Mouse (Mus musculus) heart, embryonic 10.5 days (tissue): ENCODE measurements around the gene Mical3. TPM values are rescaled to one million over a fixed set of nuclear protein-coding genes. Genes with fewer than 3 reads are reported as not detected.

Source experiments
- DNase-seq: peaks from one replicate; pipeline ENCODE4 v3.0.0-alpha.2; 2017; ENCODE audit warnings: low spot score
- H3K27ac ChIP-seq: fragments of 300-500 bp; sonication (generic); 2 replicates; pipeline ENCODE4 v1.5.1; 2016; ENCODE audit warnings: mild to moderate bottlenecking
- H3K27me3 ChIP-seq: fragments of 300-500 bp; sonication (generic); 2 replicates; pipeline ENCODE4 v1.6.1; 2016; ENCODE audit warnings: mild to moderate bottlenecking; ENCODE audit not compliant: poor library complexity, insufficient read depth, severe bottlenecking
- H3K36me3 ChIP-seq: fragments of 300-500 bp; sonication (generic); 2 replicates; pipeline ENCODE4 v1.6.1; 2016; ENCODE audit warnings: mild to moderate bottlenecking, moderate library complexity
- H3K4me1 ChIP-seq: fragments of 300-500 bp; sonication (generic); 2 replicates; pipeline ENCODE4 v1.6.1; 2016; ENCODE audit warnings: mild to moderate bottlenecking
- H3K4me3 ChIP-seq: fragments of 300-500 bp; sonication (generic); 2 replicates; pipeline ENCODE4 v1.5.1; 2016; ENCODE audit warnings: mild to moderate bottlenecking, moderate library complexity
- H3K9me3 ChIP-seq: fragments of 300-500 bp; sonication (generic); 2 replicates; pipeline ENCODE4 v1.6.1; 2016; ENCODE audit warnings: mild to moderate bottlenecking, moderate library complexity
- WGBS: fragments of 180-500 bp; shearing (Covaris S2); methylation state at CpG from one replicate; pipeline ENCODE4 v1.1.7; 2016; 5-methylcytosine and 5-hydroxymethylcytosine counted together
- polyA plus RNA-seq: library from polyadenylated mRNA; unstranded; fragments of >200 nt; fragmentation: Nextera tagmentation; extraction: Ambion mirVana; gene quantifications from 2 replicates; pipeline ENCODE4 v1.2.1, GENCODE M21; 2016

The Mical3 gene
- polyA plus RNA-seq, 1 experiment from 2014 or later, result 25.8 TPM

DNA sequence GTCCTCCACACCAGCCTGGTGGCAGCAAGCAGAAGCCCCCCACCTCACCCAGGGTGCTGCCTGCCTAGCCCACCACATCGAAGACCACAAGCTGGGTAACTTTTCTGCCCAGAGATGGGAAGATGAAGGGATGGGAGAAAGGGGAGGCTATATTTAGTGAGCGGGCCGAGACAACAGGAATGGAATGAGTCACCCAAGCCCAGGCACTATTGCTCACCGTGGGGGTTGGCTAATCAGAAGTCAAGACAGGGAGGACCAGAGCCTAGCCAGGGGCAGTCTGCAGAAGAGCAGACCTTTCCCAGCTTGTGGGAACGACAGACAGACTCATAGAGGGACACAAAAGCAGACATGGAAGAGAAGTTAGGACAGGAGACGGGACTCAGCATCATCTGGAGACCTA, 64.0 kb downstream of the Mical3 start:
- WGBS, result 20% methylated on average over 6 of the region's 6 CpGs
- H3K27ac ChIP-seq, result peak overlapping the region; percentile 87
- H3K4me1 ChIP-seq, result peaks cover 99% of the 10 kb centered on the region

DNA sequence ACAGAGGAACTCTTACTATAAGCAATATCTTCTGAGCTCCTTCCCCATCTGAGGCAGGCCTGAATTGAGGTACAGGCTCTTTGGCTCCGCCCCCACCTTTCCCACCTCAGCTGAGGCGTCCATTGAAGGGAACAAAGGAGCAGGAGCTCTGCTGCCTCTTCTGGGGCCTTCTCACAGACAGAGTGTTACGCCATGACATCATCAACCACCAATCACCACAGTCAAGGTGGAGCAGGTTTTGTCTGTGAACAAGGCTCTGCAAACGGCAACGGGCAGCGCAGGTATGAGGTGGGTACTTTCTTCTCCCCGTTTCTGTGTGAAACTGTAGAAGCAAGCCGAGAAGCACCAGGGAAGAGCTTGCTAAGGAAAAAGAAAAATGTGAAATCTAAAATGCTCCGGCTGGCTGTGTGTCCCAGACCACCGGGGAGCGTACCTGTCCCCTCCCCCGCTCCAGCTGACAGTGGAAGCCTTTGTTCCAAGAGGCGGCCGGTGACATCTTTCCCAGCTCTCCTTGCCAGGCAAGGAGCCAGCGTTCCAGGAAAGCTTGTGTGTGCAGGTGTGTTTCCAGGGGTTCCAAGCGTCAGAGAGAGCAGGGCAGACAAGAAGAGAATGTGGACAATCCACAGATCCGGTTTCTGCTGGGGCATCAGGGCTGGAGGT, 66.3 kb downstream of the Mical3 start:
- WGBS, result 35% methylated on average over 17 of the region's 17 CpGs
- Histone ChIP-seq H3K27me3 (no peaks in the 10 kb centered on the region), H3K36me3 (no peaks in the 10 kb centered on the region), H3K4me3 (no peak overlapping the region; the same call in 1 of the 2 replicates), H3K27ac (peak overlapping the region; percentile 72), H3K4me1 (peaks cover 85% of the 10 kb centered on the region), H3K9me3 (no peaks in the 10 kb centered on the region)
- DNase-seq, result no peak

More for the DNA sequence above, 64.0 kb downstream of the Mical3 start:
- H3K36me3 ChIP-seq, result no peaks in the 10 kb centered on the region
- no peaks in the 10 kb centered on the region for H3K9me3 ChIP-seq
- no peaks in the 10 kb centered on the region for H3K27me3 ChIP-seq
- DNase-seq, result no peak
- H3K4me3 ChIP-seq, result peak overlapping the region; percentile 22; the same call in 1 of the 2 replicates

DNA sequence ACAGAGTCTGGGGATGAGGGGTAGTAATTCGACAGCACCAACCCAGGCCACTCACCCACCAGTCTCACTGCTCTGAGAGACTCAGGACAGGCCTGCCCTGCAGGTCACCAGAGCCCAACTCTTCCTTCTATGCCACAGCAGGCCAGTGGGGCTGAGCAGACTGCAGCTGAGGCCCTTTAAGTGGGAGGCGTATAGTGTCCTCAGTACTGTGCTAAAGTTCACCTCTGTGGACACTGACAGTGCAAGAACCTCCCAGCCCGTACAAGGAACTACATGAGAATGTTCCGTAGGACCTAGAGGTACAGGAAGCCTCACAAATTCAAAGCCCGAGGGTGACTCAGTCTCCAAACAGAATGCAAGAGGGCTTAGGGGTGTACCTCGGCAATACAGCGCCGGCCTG, 67.0 kb downstream of the Mical3 start:
- H3K36me3 ChIP-seq, result no peaks in the 10 kb centered on the region
- 76% methylated on average over 8 of the region's 8 CpGs for WGBS
- H3K4me3 ChIP-seq, result no peak overlapping the region
- peak overlapping the region; percentile 72 for H3K27ac ChIP-seq
- no peaks in the 10 kb centered on the region for H3K27me3 ChIP-seq
- H3K9me3 ChIP-seq, result no peaks in the 10 kb centered on the region
- H3K4me1 ChIP-seq, result peaks cover 78% of the 10 kb centered on the region
- no peak for DNase-seq

DNA sequence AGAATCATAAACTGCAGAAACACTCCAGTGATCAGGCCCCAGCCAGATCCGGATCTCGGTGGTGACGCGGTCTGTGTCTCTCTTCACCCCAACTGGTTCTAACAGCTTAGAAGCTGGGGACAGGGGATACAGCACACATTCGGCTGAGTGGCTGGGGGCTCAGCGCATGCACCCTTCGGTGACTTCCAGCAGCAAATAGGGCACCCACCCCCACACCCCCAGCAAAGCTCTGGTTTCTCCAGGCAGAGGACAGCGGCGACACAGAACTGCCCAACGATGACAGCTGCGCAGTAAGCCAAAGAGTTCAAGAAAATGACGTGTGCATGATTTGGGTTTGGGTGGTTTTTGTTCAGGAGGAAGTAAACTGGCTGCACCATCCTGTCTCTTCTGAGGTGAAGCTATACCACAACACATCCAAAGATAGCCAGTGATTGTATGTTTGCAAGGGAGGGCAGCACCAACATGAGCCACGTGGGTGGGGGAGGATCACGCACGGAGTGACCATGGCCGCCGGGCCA, 67.8 kb downstream of the Mical3 start:
- H3K4me1 ChIP-seq, result peaks cover 75% of the 10 kb centered on the region

DNA sequence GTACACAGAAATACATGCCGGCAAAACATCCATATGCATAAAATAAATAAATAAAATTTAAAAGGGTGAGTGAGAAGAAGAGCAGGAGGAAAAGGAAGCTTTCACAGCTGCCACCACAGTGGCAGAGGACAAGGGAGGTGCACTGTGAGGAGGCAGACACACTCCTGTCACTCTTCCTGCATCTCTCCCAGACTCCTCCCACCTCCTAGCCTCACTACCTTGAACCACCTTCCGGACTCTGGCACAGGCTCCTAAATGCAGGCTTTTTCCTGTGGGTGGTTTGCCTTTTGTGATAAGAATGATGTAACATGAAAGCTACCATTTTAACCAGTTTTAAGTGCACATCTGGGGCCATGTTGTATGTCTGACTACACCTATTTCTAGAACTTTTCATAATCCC, 72.8 kb downstream of the Mical3 start:
- Histone ChIP-seq H3K27ac (no peak overlapping the region), H3K36me3 (no peaks in the 10 kb centered on the region), H3K4me1 (peaks cover 75% of the 10 kb centered on the region), H3K27me3 (no peaks in the 10 kb centered on the region), H3K4me3 (no peak overlapping the region), H3K9me3 (no peaks in the 10 kb centered on the region)
- WGBS, result 89% methylated on average over 2 of the region's 2 CpGs
- no peak for DNase-seq

More for the DNA sequence above, 67.8 kb downstream of the Mical3 start:
- H3K9me3 ChIP-seq, result no peaks in the 10 kb centered on the region
- DNase-seq, result no peak
- peak overlapping the region; percentile 72 for H3K27ac ChIP-seq
- H3K27me3 ChIP-seq, result no peaks in the 10 kb centered on the region
- no peak overlapping the region for H3K4me3 ChIP-seq
- 91% methylated on average over 17 of the region's 17 CpGs for WGBS
- no peaks in the 10 kb centered on the region for H3K36me3 ChIP-seq

DNA sequence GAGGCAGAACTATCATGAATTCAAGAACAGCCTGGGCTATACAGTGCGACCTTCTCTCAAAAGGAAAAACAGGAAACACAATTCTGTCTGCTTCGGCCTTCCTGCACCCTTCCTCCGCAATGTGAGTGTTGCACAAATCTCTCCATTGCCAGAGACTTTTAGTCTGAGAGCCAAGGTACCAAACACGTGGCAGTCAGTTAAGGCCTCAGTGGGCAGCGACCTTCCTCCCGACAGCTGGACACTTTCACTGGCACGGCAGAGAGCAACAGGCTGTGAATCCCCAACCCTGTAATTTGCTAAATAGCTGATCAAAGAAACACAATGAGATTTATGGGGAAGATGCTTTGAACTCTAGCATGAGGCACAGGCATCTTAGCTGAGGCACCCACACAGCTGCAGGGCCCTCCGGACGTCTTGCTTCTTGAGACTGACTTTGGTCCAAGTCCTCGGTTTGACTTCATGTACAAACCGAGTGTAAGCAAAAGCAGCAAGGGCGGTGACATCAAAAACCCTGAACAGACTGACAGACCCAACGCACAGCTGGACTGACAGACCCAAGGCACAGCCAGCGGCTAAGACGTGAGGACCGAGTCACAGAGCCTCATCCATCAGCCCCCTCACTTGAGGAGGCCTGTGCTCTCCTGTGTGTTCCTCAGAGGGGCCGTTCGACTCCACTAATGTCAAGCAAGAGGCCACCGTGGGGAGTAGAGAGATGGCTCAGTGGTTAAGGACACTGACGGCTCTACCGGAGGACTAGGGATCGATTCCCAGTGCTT, 73.4 kb downstream of the Mical3 start:
- no peak for DNase-seq
- H3K4me1 ChIP-seq, result peaks cover 75% of the 10 kb centered on the region

DNA sequence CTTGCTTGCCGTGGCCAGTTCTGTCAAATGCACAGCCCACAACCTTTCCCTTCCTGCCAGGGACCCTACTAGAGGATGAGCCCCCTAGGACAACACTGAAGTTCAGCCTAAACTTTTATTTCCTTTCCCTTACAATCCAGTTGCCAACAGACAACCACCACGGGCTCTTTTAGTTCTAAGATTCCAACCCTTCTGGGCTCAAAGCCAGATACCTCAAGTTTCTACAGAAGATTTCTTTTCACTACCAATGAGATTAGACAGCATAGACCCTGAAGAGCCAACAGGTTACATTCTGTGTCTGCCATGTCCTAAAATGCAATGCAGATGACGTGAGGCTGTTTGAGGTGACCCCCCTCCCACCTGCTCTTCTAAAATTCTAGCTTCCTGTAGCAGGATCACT, 75.3 kb downstream of the Mical3 start:
- no peak for DNase-seq
- H3K27ac ChIP-seq, result peak overlapping the region; percentile 64
- no peaks in the 10 kb centered on the region for H3K9me3 ChIP-seq
- no peak overlapping the region for H3K4me3 ChIP-seq
- peaks cover 80% of the 10 kb centered on the region for H3K4me1 ChIP-seq
- no peaks in the 10 kb centered on the region for H3K36me3 ChIP-seq
- no peaks in the 10 kb centered on the region for H3K27me3 ChIP-seq
- WGBS, result 63% methylated on average over 3 of the region's 3 CpGs

More for the DNA sequence above, 73.4 kb downstream of the Mical3 start:
- Histone ChIP-seq H3K9me3 (no peaks in the 10 kb centered on the region), H3K4me3 (no peak overlapping the region), H3K27me3 (no peaks in the 10 kb centered on the region), H3K27ac (peak overlapping the region; percentile 64; the same call in 1 of the 2 replicates), H3K36me3 (no peaks in the 10 kb centered on the region)
- 80% methylated on average over 22 of the region's 22 CpGs for WGBS

DNA sequence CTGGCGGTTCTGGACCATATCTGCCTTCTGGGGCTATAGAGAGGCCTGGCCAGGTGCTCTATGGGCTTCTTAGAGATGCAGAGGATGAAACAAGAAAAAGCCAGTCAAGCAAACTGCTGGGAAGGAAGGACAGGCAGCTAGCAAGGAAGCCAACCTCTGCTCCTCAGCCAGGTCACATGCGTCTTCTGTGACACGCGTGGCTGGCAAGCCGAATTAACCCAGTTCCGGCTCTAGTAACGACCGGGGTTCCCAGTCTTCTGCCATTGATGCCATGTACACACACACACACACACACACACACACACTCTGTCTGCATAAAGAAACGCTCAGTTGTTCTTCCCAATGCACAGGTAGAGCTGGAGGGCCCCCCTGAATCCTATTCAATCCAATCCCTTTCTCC, 75.9 kb downstream of the Mical3 start:
- Histone ChIP-seq H3K9me3 (no peaks in the 10 kb centered on the region), H3K4me3 (no peak overlapping the region), H3K36me3 (no peaks in the 10 kb centered on the region), H3K27me3 (no peaks in the 10 kb centered on the region), H3K4me1 (peaks cover 86% of the 10 kb centered on the region), H3K27ac (peak overlapping the region; percentile 69)
- WGBS, result 91% methylated on average over 9 of the region's 9 CpGs
- no peak for DNase-seq

DNA sequence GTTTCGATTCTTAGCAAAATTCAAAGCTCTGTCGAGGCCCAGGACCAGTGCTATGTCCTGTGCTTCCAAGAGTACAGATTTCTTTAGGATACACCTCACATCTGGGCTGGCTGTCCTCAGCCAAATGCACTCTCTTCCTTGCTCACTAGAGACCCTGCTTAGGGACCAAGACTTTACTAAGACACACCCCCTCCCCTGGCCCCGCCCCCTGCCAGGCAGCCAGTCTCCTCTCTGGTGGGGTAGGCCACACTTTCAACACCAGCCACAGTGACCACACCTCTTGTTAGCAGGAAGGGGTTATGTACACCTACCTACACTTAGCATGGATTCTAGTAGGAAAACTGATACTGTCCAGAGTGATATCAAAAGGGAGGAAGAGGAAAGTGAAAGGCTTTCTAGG, 76.5 kb downstream of the Mical3 start:
- no peaks in the 10 kb centered on the region for H3K27me3 ChIP-seq
- WGBS, result 52% methylated on average over 3 of the region's 3 CpGs
- H3K9me3 ChIP-seq, result no peaks in the 10 kb centered on the region
- no peak overlapping the region for H3K4me3 ChIP-seq
- H3K36me3 ChIP-seq, result no peaks in the 10 kb centered on the region
- peaks cover 91% of the 10 kb centered on the region for H3K4me1 ChIP-seq
- H3K27ac ChIP-seq, result peak overlapping the region; percentile 69
- DNase-seq, result no peak

DNA sequence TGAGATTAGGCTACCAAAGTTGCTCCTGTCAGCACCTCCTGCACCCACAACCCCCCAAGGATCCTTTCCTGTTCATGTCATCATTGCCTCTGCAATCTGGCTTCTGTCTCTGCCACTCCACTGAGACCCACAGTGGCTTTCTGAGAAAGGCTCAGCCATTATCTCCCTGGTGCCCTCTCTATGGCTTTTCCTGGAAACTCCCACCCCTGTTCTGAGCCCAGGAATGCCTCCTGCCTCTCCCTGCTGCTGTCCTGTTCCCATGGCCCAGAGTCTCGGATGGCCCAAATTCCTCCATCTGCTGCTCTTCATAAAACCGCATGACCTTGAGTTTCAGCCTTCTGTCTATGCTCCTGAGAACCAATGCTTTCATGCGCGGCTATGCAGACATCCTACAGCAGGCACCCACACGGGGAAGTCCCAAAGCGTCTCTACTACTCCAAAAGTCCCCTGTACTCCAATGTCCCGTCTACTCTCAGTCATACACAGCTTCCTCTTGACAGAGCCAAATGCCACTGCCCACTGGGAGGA, 77.2 kb downstream of the Mical3 start:
- H3K4me3 ChIP-seq, result 0 out of 2 replicates have a peak overlapping the region, but pooled peaks have one; percentile 3
- no peaks in the 10 kb centered on the region for H3K9me3 ChIP-seq
- H3K27ac ChIP-seq, result peak overlapping the region; percentile 69
- WGBS, result 51% methylated on average over 7 of the region's 7 CpGs
- H3K36me3 ChIP-seq, result no peaks in the 10 kb centered on the region
- no peaks in the 10 kb centered on the region for H3K27me3 ChIP-seq
- peaks cover 96% of the 10 kb centered on the region for H3K4me1 ChIP-seq
- peak; percentile 91 for DNase-seq

DNA sequence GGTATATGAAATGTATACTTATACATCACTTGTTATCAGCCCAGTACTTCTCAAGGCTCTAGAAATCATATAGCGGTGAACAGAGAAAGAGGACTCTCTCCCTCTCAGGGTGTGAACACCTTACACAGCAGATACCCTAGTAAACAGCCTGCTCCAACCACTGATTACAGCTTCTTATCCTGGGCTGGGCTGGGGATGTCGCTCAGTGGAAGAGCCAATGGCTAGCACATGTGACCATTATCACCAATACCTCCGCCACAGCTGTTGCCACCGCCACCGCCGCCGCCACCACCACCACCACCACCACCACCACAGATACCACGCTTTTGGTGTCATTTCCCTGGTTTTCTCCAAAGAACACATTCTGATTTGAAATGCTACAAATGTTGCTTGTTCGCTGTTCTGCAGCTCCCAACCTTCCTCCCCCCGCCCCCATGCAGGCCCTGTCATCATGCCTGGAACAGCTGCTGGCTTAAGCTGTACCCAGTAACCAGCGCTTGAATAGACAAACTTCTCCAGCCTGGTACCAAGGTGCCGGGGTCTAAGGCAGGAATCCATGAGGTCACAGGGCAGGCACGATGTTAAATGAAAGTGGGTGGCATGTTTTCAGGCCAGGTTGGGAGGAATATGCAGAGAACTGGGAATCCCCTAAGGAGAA, 78.7 kb downstream of the Mical3 start:
- Histone ChIP-seq H3K4me3 (no peak overlapping the region), H3K27me3 (no peaks in the 10 kb centered on the region), H3K9me3 (no peaks in the 10 kb centered on the region), H3K4me1 (peaks cover 96% of the 10 kb centered on the region), H3K36me3 (no peaks in the 10 kb centered on the region), H3K27ac (peak overlapping the region; percentile 73)
- WGBS, result 73% methylated on average over 13 of the region's 13 CpGs
- no peak for DNase-seq

DNA sequence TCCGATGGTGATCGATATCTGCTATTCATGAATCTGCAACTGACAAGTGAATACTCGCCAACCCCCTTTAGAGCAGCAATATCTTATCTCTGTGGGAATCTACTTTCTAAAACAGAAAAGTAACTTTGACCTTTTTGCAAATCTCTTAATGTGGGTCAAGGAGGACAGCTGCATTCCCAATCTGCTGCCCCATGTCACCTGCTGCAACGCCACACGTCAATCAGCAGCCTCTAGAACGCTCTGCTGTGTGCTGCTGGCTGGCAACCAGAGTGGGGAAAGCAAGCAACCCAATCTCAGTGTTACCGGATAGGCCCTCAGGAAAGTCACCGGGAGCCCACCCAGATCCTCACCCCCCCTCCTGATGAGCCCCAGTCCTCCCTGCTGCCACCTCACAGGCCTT, 79.4 kb downstream of the Mical3 start:
- H3K9me3 ChIP-seq, result no peaks in the 10 kb centered on the region
- WGBS, result 51% methylated on average over 8 of the region's 8 CpGs
- peaks cover 96% of the 10 kb centered on the region for H3K4me1 ChIP-seq
- H3K36me3 ChIP-seq, result no peaks in the 10 kb centered on the region
- H3K27me3 ChIP-seq, result no peaks in the 10 kb centered on the region
- H3K27ac ChIP-seq, result peak overlapping the region; percentile 73
- no peak overlapping the region for H3K4me3 ChIP-seq
- DNase-seq, result no peak
